Comparison of ENCODE assay signal across 21 mouse cellular contexts in genomic region chr17:51171504-51171903, GRCm38 (mm10). TPM values are rescaled to one million over a fixed set of nuclear protein-coding genes. Genes with fewer than 3 reads are reported as not detected.
DNase-seq lines count a peak whose midpoint lies in the region; ATAC-seq and TF ChIP-seq lines count a peak whose summit lies in the region.
"Had no signal": no experiment of that assay in that cellular context is flagged by ENCODE, and none has a peak within 500 bp of the region (broad histone marks: within the 10 kb centered on the region; RNA-seq: fewer than 3 reads in every experiment).

No protein-coding gene starts in this region.

- TF ChIP-seq POLR2A in small intestine, adult 2 months (IDR thresholded peaks at IDR 0.05; ENCODE audit: low read depth, low read length), result no peak

- ATAC-seq in intestine, embryonic 15.5 days, result peak; percentile 86
- peak; percentile 88 for ATAC-seq in intestine, embryonic 16.5 days
- ATAC-seq in intestine, postnatal 0 days, result peak; percentile 86
- ATAC-seq in heart, embryonic 11.5 days (replicated peaks; ENCODE audit: insufficient number of reproducible peaks, low FRiP score, low TSS enrichment), result no peak
- ATAC-seq: activated CD4-positive, CD25-positive, alpha-beta regulatory T cell, adult 4 months; Patski had no signal

- no peaks in the 10 kb centered on the region for H3K36me3 ChIP-seq in intestine, embryonic 15.5 days
- no peaks in the 10 kb centered on the region for H3K36me3 ChIP-seq in intestine, embryonic 16.5 days (ENCODE audit: control insufficient read depth, insufficient read depth, low read length)
- H3K36me3 ChIP-seq in intestine, postnatal 0 days (ENCODE audit: control insufficient read depth, insufficient read depth), result no peaks in the 10 kb centered on the region
- no peaks in the 10 kb centered on the region for H3K36me3 ChIP-seq in small intestine, adult 2 months (ENCODE audit: control insufficient read depth, insufficient read depth, low read length)
- H3K36me3 ChIP-seq in heart, embryonic 11.5 days (ENCODE audit: control insufficient read depth, insufficient read depth, low read length), result no peaks in the 10 kb centered on the region

- no peak for DNase-seq in liver
- DNase-seq in frontal cortex, postnatal 36 days (ENCODE audit: low spot score in 2 of 2), result no peak
- no peak for DNase-seq in ovary, postnatal 14 days (ENCODE audit: low spot score)
- DNase-seq: adrenal gland, adult 2 months; adrenal gland, adult 8-10 months; adrenal gland, postnatal 10 days; adrenal gland, postnatal 14 days; adrenal gland, postnatal 25 days; adrenal gland, postnatal 36 days; B cell, adult 2 months; cerebellum, adult 11 months; cerebellum, adult 11-12 months had no signal

- no peak overlapping the region for H3K4me2 ChIP-seq in intestine, embryonic 15.5 days (replicated peaks)
- no peak overlapping the region for H3K4me2 ChIP-seq in intestine, embryonic 16.5 days (ENCODE audit: low read depth, low read length)
- peak overlapping the region; percentile 30 for H3K4me2 ChIP-seq in intestine, postnatal 0 days (replicated peaks; ENCODE audit: low read depth)
- no peak overlapping the region for H3K4me2 ChIP-seq in heart, embryonic 11.5 days

- H3K27me3 ChIP-seq in intestine, embryonic 15.5 days (replicated peaks), result no peaks in the 10 kb centered on the region
- no peaks in the 10 kb centered on the region for H3K27me3 ChIP-seq in intestine, embryonic 16.5 days (replicated peaks; ENCODE audit: control insufficient read depth, insufficient read depth, low read length)
- no peaks in the 10 kb centered on the region for H3K27me3 ChIP-seq in intestine, postnatal 0 days (replicated peaks; ENCODE audit: control insufficient read depth, insufficient read depth, low read length)
- H3K27me3 ChIP-seq in small intestine, adult 2 months (ENCODE audit: control insufficient read depth, insufficient read depth, low read length), result no peaks in the 10 kb centered on the region
- no peaks in the 10 kb centered on the region for H3K27me3 ChIP-seq in heart, embryonic 11.5 days (ENCODE audit: control insufficient read depth, insufficient read depth, low read length)
- H3K27me3 ChIP-seq: CH12.LX, Patski had no signal

- no peak overlapping the region for H3K4me3 ChIP-seq in intestine, embryonic 15.5 days (replicated peaks)
- no peak overlapping the region for H3K4me3 ChIP-seq in intestine, embryonic 16.5 days (ENCODE audit: low read length)
- H3K4me3 ChIP-seq in intestine, postnatal 0 days (ENCODE audit: low read depth, low read length), result no peak overlapping the region; the same call in 1 of the 2 replicates
- H3K4me3 ChIP-seq in small intestine, adult 2 months (ENCODE audit: low read depth, low read length), result no peak overlapping the region
- H3K4me3 ChIP-seq in heart, embryonic 11.5 days (ENCODE audit: low read depth, low read length), result no peak overlapping the region

- H3K9me3 ChIP-seq in intestine, embryonic 15.5 days, result no peaks in the 10 kb centered on the region
- H3K9me3 ChIP-seq in intestine, embryonic 16.5 days (ENCODE audit: control insufficient read depth, low read length), result no peaks in the 10 kb centered on the region
- no peaks in the 10 kb centered on the region for H3K9me3 ChIP-seq in intestine, postnatal 0 days (ENCODE audit: control insufficient read depth)
- no peaks in the 10 kb centered on the region for H3K9me3 ChIP-seq in heart, embryonic 11.5 days (replicated peaks; ENCODE audit: control insufficient read depth, low read length)
- H3K9me3 ChIP-seq: G1E had no signal

- no peak overlapping the region for H3K27ac ChIP-seq in intestine, embryonic 15.5 days
- no peak overlapping the region for H3K27ac ChIP-seq in intestine, embryonic 16.5 days (ENCODE audit: low read length)
- H3K27ac ChIP-seq in intestine, postnatal 0 days (ENCODE audit: low read depth, low read length), result no peak overlapping the region
- peak overlapping the region; percentile 69 for H3K27ac ChIP-seq in small intestine, adult 2 months (ENCODE audit: insufficient read depth, low read depth, low read length)
- no peak overlapping the region for H3K27ac ChIP-seq in heart, embryonic 11.5 days (ENCODE audit: low read depth, low read length)

- 80% methylated on average over 3 of the region's 3 CpGs for WGBS in intestine, embryonic 15.5 days
- 75% methylated on average over 3 of the region's 3 CpGs for WGBS in intestine, embryonic 16.5 days
- WGBS in intestine, postnatal 0 days, result 43% methylated on average over 3 of the region's 3 CpGs
- 35% methylated on average over 3 of the region's 3 CpGs for WGBS in small intestine, adult 2 months
- WGBS in heart, embryonic 11.5 days (ENCODE audit: insufficient replicate concordance), result 93% methylated on average over 3 of the region's 3 CpGs

- no peak overlapping the region for H3K9ac ChIP-seq in intestine, embryonic 15.5 days
- no peak overlapping the region for H3K9ac ChIP-seq in intestine, embryonic 16.5 days (ENCODE audit: low read depth, low read length)
- H3K9ac ChIP-seq in intestine, postnatal 0 days (ENCODE audit: low read depth, low read length), result no peak overlapping the region
- H3K9ac ChIP-seq in heart, embryonic 11.5 days (ENCODE audit: low read depth, low read length), result no peak overlapping the region

- TF ChIP-seq CTCF in intestine, postnatal 0 days (IDR thresholded peaks at IDR 0.05; ENCODE audit: low read depth), result no peak
- TF ChIP-seq CTCF in small intestine, adult 2 months (IDR thresholded peaks at IDR 0.05; ENCODE audit: extremely low read depth, insufficient read length, insufficient replicate concordance, low read depth, low read length), result no peak

- H3K4me1 ChIP-seq in intestine, embryonic 15.5 days (replicated peaks), result no peaks in the 10 kb centered on the region
- H3K4me1 ChIP-seq in intestine, embryonic 16.5 days (ENCODE audit: control insufficient read depth, insufficient read depth, low read length), result no peaks in the 10 kb centered on the region
- H3K4me1 ChIP-seq in intestine, postnatal 0 days (replicated peaks; ENCODE audit: control insufficient read depth, insufficient read depth, low read length), result 0 out of 2 replicates have a peak, but pooled peaks cover 5% of the 10 kb centered on the region
- H3K4me1 ChIP-seq in small intestine, adult 2 months (ENCODE audit: control insufficient read depth, insufficient read depth, insufficient read length, low read length), result peaks cover 3% of the 10 kb centered on the region; the same call in 1 of the 2 replicates
- H3K4me1 ChIP-seq in heart, embryonic 11.5 days (ENCODE audit: control insufficient read depth, insufficient read depth, low read length), result no peaks in the 10 kb centered on the region

RNA-seq across cellular contexts. Expression of gene Tbc1d5, which starts 7.6 kb away (rescaled TPM):
- polyA plus RNA-seq in intestine, embryonic 15.5 days (2015; fragmentation: Nextera tagmentation; extraction: Ambion mirVana), result 10.5 and 11.3 TPM in 2 replicates
- polyA plus RNA-seq in intestine, embryonic 16.5 days (2015; fragmentation: Nextera tagmentation; extraction: Ambion mirVana), result 10.2 and 10.4 TPM in 2 replicates
- 4.6 and 5.6 TPM in 2 replicates for polyA plus RNA-seq in intestine, postnatal 0 days (2015; fragmentation: Nextera tagmentation; extraction: Ambion mirVana)
- polyA plus RNA-seq in small intestine, adult 2 months (2012; rRNA removed), result 3.5 and 6.1 TPM in 2 replicates
- polyA plus RNA-seq in heart, embryonic 11.5 days (2014; fragmentation: Nextera tagmentation; extraction: Ambion mirVana), result 9.3 and 9.7 TPM in 2 replicates
